Mouse (Mus musculus) stomach, embryonic 14.5 days (tissue): ENCODE measurements at regions not wholly inside any gene's neighbourhood (a gene's known extent, or its start where the extent isn't known, plus 50 kb on each side); places are given as distances from the start of the nearest gene placed in this dataset.
"Not testable (repeated sequence)": the region's sequence is repeated elsewhere in the genome, so short reads cannot be mapped to it uniquely, and the experiment has no call there.

ENCODE experiments used
- ATAC-seq: fragments of 200-750 bp; cut with Nextera tagmentation; 2 replicates; pipeline ENCODE4 v1.8.0; 2017; ENCODE audit warnings: low read depth, moderate TSS enrichment; ENCODE audit not compliant: insufficient number of reproducible peaks, insufficient read depth, low FRiP score
- H3K27ac ChIP-seq: fragments of 300-500 bp; sonication (generic); 2 replicates; pipeline ENCODE4 v1.5.1; 2014; ENCODE audit warnings: mild to moderate bottlenecking, low read length, moderate library complexity, mixed read lengths
- H3K27me3 ChIP-seq: fragments of 300-500 bp; sonication (generic); 2 replicates; pipeline ENCODE4 v1.6.1; 2014; ENCODE audit warnings: low read length, control low read depth, mixed read lengths; ENCODE audit not compliant: control insufficient read depth, insufficient read depth
- H3K36me3 ChIP-seq: fragments of 300-500 bp; sonication (generic); 2 replicates; pipeline ENCODE4 v1.6.1; 2014; ENCODE audit warnings: mild to moderate bottlenecking, control low read depth, low read length, moderate library complexity, mixed read lengths; ENCODE audit not compliant: control insufficient read depth, insufficient read depth
- H3K4me1 ChIP-seq: fragments of 300-500 bp; sonication (generic); 2 replicates; pipeline ENCODE4 v1.6.1; 2014; ENCODE audit warnings: low read length, control low read depth, mixed read lengths; ENCODE audit not compliant: control insufficient read depth, insufficient read depth
- H3K4me2 ChIP-seq: fragments of 300-500 bp; sonication (generic); replicated peaks from 2 replicates; pipeline ENCODE4 v1.6.1; 2014; ENCODE audit warnings: low read depth, low read length, control low read depth
- H3K4me3 ChIP-seq: fragments of 300-500 bp; sonication (generic); 2 replicates; pipeline ENCODE4 v1.5.1; 2014; ENCODE audit warnings: low read depth, low read length, control low read depth
- H3K9ac ChIP-seq: fragments of 300-500 bp; sonication (generic); replicated peaks from 2 replicates; pipeline ENCODE4 v1.6.1; 2014; ENCODE audit warnings: low read depth, mild to moderate bottlenecking, control low read depth, low read length, moderate library complexity, mixed read lengths
- H3K9me3 ChIP-seq: fragments of 300-500 bp; sonication (generic); 2 replicates; pipeline ENCODE4 v1.6.1; 2016; ENCODE audit warnings: low read depth, low read length, control low read depth; ENCODE audit not compliant: control insufficient read depth
- WGBS: fragments of 180-500 bp; shearing (Covaris S2); extraction: QIAGEN DNeasy Blood & Tissue Kit; methylation state at CpG from one replicate; pipeline ENCODE4 v1.1.7; 2014; 5-methylcytosine and 5-hydroxymethylcytosine counted together

GRCm38 (mm10) chr8:8852656-8853366 is 162.5 kb upstream of the Arglu1 start:
- Histone ChIP-seq H3K27ac (no peak overlapping the region), H3K4me1 (0 out of 2 replicates have a peak, but pooled peaks cover 6% of the 10 kb centered on the region), H3K36me3 (no peaks in the 10 kb centered on the region), H3K4me3 (no peak overlapping the region), H3K4me2 (peak overlapping the region; percentile 23; the same call in 1 of the 2 replicates), H3K9me3 (no peaks in the 10 kb centered on the region), H3K9ac (no peak overlapping the region), H3K27me3 (no peaks in the 10 kb centered on the region)
- ATAC-seq: peak; percentile 42; the same call in 1 of the 2 replicates
- WGBS: 19% methylated on average over 7 of the region's 7 CpGs

GRCm38 (mm10) chr8:8851271-8851670 is 160.9 kb upstream of the Arglu1 start:
- Histone ChIP-seq H3K36me3 (no peaks in the 10 kb centered on the region), H3K27ac (no peak overlapping the region), H3K27me3 (no peaks in the 10 kb centered on the region), H3K4me3 (no peak overlapping the region), H3K4me2 (no peak overlapping the region), H3K9me3 (no peaks in the 10 kb centered on the region), H3K9ac (no peak overlapping the region), H3K4me1 (0 out of 2 replicates have a peak, but pooled peaks cover 6% of the 10 kb centered on the region)
- 32% methylated on average over 4 of the region's 4 CpGs for WGBS
- ATAC-seq: no peak

- ATAC-seq: no peak
These were observed 160.4 kb upstream of the Arglu1 start for GRCm38 (mm10) chr8:8850766-8851165.

GRCm38 (mm10) chr8:8847579-8847978 is 157.3 kb upstream of the Arglu1 start:
- H3K27ac ChIP-seq: no peak overlapping the region
- H3K4me2 ChIP-seq: no peak overlapping the region
- H3K9ac ChIP-seq: no peak overlapping the region
- no peak for ATAC-seq
- no peaks in the 10 kb centered on the region for H3K27me3 ChIP-seq
- H3K4me1 ChIP-seq: 0 out of 2 replicates have a peak, but pooled peaks cover 4% of the 10 kb centered on the region
- 69% methylated on average over 10 of the region's 10 CpGs for WGBS
- no peaks in the 10 kb centered on the region for H3K9me3 ChIP-seq
- H3K36me3 ChIP-seq: no peaks in the 10 kb centered on the region
- no peak overlapping the region for H3K4me3 ChIP-seq

More at GRCm38 (mm10) chr8:8850766-8851165, 160.4 kb upstream of the Arglu1 start:
- Histone ChIP-seq H3K9me3 (no peaks in the 10 kb centered on the region), H3K27ac (no peak overlapping the region), H3K27me3 (no peaks in the 10 kb centered on the region), H3K36me3 (no peaks in the 10 kb centered on the region), H3K4me3 (no peak overlapping the region), H3K4me1 (0 out of 2 replicates have a peak, but pooled peaks cover 6% of the 10 kb centered on the region), H3K4me2 (no peak overlapping the region), H3K9ac (no peak overlapping the region)
- WGBS: 46% methylated on average over 8 of the region's 8 CpGs

- no peak for ATAC-seq
- Histone ChIP-seq H3K4me1 (no peaks in the 10 kb centered on the region), H3K4me2 (no peak overlapping the region), H3K36me3 (no peaks in the 10 kb centered on the region), H3K9ac (no peak overlapping the region), H3K9me3 (no peaks in the 10 kb centered on the region), H3K4me3 (no peak overlapping the region), H3K27me3 (no peaks in the 10 kb centered on the region), H3K27ac (no peak overlapping the region)
- WGBS: 55% methylated on average over 2 of the region's 2 CpGs
These were observed 152.0 kb upstream of the Arglu1 start for GRCm38 (mm10) chr8:8842326-8842725.

GRCm38 (mm10) chr8:8836166-8836565 is 145.8 kb upstream of the Arglu1 start:
- not testable (repeated sequence) for H3K4me1 ChIP-seq, H3K27me3 ChIP-seq, ATAC-seq, H3K27ac ChIP-seq, H3K9me3 ChIP-seq, H3K4me2 ChIP-seq, H3K4me3 ChIP-seq, H3K9ac ChIP-seq, H3K36me3 ChIP-seq
- WGBS: 74% methylated on average over 11 of the region's 11 CpGs

GRCm38 (mm10) chr8:8831306-8831705 is 141.0 kb upstream of the Arglu1 start:
- no peak overlapping the region for H3K4me3 ChIP-seq
- no peak overlapping the region for H3K27ac ChIP-seq
- H3K27me3 ChIP-seq: no peaks in the 10 kb centered on the region
- WGBS: 86% methylated on average over 6 of the region's 6 CpGs
- H3K36me3 ChIP-seq: no peaks in the 10 kb centered on the region
- no peak overlapping the region for H3K4me2 ChIP-seq
- no peak for ATAC-seq
- H3K9me3 ChIP-seq: no peaks in the 10 kb centered on the region
- H3K9ac ChIP-seq: no peak overlapping the region
- H3K4me1 ChIP-seq: 0 out of 2 replicates have a peak, but pooled peaks cover 4% of the 10 kb centered on the region

GRCm38 (mm10) chr8:8829230-8829629 is 138.9 kb upstream of the Arglu1 start:
- 0 out of 2 replicates have a peak, but pooled peaks have one; percentile 49 for ATAC-seq
- H3K27ac ChIP-seq: peak overlapping the region; percentile 52
- no peak overlapping the region for H3K4me3 ChIP-seq
- H3K9me3 ChIP-seq: no peaks in the 10 kb centered on the region
- no peaks in the 10 kb centered on the region for H3K27me3 ChIP-seq
- WGBS: 45% methylated on average over 14 of the region's 14 CpGs
- no peaks in the 10 kb centered on the region for H3K36me3 ChIP-seq
- no peak overlapping the region for H3K9ac ChIP-seq
- 0 out of 2 replicates have a peak, but pooled peaks cover 4% of the 10 kb centered on the region for H3K4me1 ChIP-seq
- H3K4me2 ChIP-seq: no peak overlapping the region
